Mouse (Mus musculus) liver, embryonic 11.5 days (tissue): Measurements from ENCODE around the gene Cdh24. TPM values are rescaled to one million over a fixed set of nuclear protein-coding genes. Genes with fewer than 3 reads are reported as not detected.
"Not testable (repeated sequence)": the region's sequence is repeated elsewhere in the genome, so short reads cannot be mapped to it uniquely, and the experiment has no call there.

Experiments used
- ATAC-seq: fragments of 200-750 bp; cut with Nextera tagmentation; replicated peaks from 2 replicates; pipeline ENCODE4 v1.8.0; 2017; ENCODE audit warnings: moderate number of reproducible peaks, mild to moderate bottlenecking, moderate TSS enrichment, moderate library complexity; ENCODE audit not compliant: low FRiP score
- DNase-seq: peaks from one replicate; pipeline ENCODE4 v3.0.0-alpha.2; 2017; ENCODE audit warnings: low spot score
- H3K27ac ChIP-seq: fragments of 300-500 bp; sonication (generic); 2 replicates; pipeline ENCODE4 v1.5.1; 2014; ENCODE audit warnings: mild to moderate bottlenecking, low read depth, low read length, control low read depth
- H3K27me3 ChIP-seq: fragments of 300-500 bp; sonication (generic); replicated peaks from 2 replicates; pipeline ENCODE4 v1.6.1; 2014; ENCODE audit warnings: low read length, mixed read lengths; ENCODE audit not compliant: control insufficient read depth, insufficient read depth
- H3K36me3 ChIP-seq: fragments of 300-500 bp; sonication (generic); 2 replicates; pipeline ENCODE4 v1.6.1; 2014; ENCODE audit warnings: mild to moderate bottlenecking, low read length, moderate library complexity, mixed read lengths; ENCODE audit not compliant: control insufficient read depth, insufficient read depth
- H3K4me1 ChIP-seq: fragments of 300-500 bp; sonication (generic); replicated peaks from 2 replicates; pipeline ENCODE4 v1.6.1; 2014; ENCODE audit warnings: low read length, mixed read lengths; ENCODE audit not compliant: control insufficient read depth, insufficient read depth
- H3K4me2 ChIP-seq: fragments of 300-500 bp; sonication (generic); 2 replicates; pipeline ENCODE4 v1.6.1; 2014; ENCODE audit warnings: mild to moderate bottlenecking, control low read depth, moderate library complexity
- H3K4me3 ChIP-seq: fragments of 300-500 bp; sonication (generic); 2 replicates; pipeline ENCODE4 v1.5.1; 2014; ENCODE audit warnings: low read depth, low read length, control low read depth
- H3K9ac ChIP-seq: fragments of 300-500 bp; sonication (generic); 2 replicates; pipeline ENCODE4 v1.6.1; 2014; ENCODE audit warnings: low read depth, low read length, control low read depth
- H3K9me3 ChIP-seq: fragments of 300-500 bp; sonication (generic); 2 replicates; pipeline ENCODE4 v1.6.1; 2016; ENCODE audit warnings: low read length, inconsistent platforms, mixed read lengths; ENCODE audit not compliant: control insufficient read depth
- WGBS: fragments of 180-500 bp; shearing (Covaris S2); extraction: QIAGEN DNeasy Blood & Tissue Kit; methylation state at CpG from one replicate; pipeline ENCODE4 v1.1.7; 2014; 5-methylcytosine and 5-hydroxymethylcytosine counted together
- polyA plus RNA-seq: library from polyadenylated mRNA; unstranded; fragments of >200 nt; fragmentation: Nextera tagmentation; extraction: Ambion mirVana; gene quantifications from 2 replicates; pipeline ENCODE4 v1.2.1, GENCODE M21; 2014

The Cdh24 gene
- polyA plus RNA-seq, 1 experiment from 2014 or later: 1.9 TPM

GRCm38 (mm10) chr14:54623334-54623733 lies 17.8 kb downstream of the Cdh24 start:
- Histone ChIP-seq H3K9me3 (no peaks in the 10 kb centered on the region), H3K4me3 (no peak overlapping the region), H3K27me3 (peaks cover 3% of the 10 kb centered on the region; the same call in 1 of the 2 replicates), H3K27ac (no peak overlapping the region), H3K9ac (no peak overlapping the region), H3K4me2 (no peak overlapping the region), H3K4me1 (no peaks in the 10 kb centered on the region), H3K36me3 (no peaks in the 10 kb centered on the region)
- ATAC-seq (no peak), DNase-seq (no peak)
- WGBS: 62% methylated on average over 6 of the region's 6 CpGs

- Histone ChIP-seq H3K27me3 (peaks cover 3% of the 10 kb centered on the region; the same call in 1 of the 2 replicates), H3K9me3 (no peaks in the 10 kb centered on the region), H3K27ac (no peak within 1 kb of the TSS), H3K4me1 (peaks cover 5% of the 10 kb centered on the region), H3K36me3 (peaks cover 4% of the 10 kb centered on the region; the same call in 1 of the 2 replicates), H3K9ac (no peak within 1 kb of the TSS), H3K4me3 (no peak within 1 kb of the TSS), H3K4me2 (no peak within 1 kb of the TSS)
- DNase-seq: no peak
- 85% methylated on average over 1 of the region's 1 CpGs for WGBS
- no peak for ATAC-seq
These were observed 20.0 kb downstream of the Cdh24 start, which contains the start of gene Psmb11 for GRCm38 (mm10) chr14:54621133-54621532. Gene Psmb11 (plus strand): TSS chr14:54621433.

GRCm38 (mm10) chr14:54617897-54618365 lies 23.2 kb downstream of the Cdh24 start, which contains the start of gene Psmb5:
Gene Psmb5 (minus strand): TSS chr14:54618022.
- under 1% methylated on average over 25 of the region's 25 CpGs for WGBS
- peak within 1 kb of the TSS; percentile 77 for H3K4me2 ChIP-seq
- H3K9ac ChIP-seq: peak within 1 kb of the TSS; percentile 80
- peak within 1 kb of the TSS; percentile 69 for H3K27ac ChIP-seq
- H3K36me3 ChIP-seq: peaks cover 16% of the 10 kb centered on the region
- DNase-seq (peak; percentile 88), ATAC-seq (peak; percentile 86)
- peaks cover 6% of the 10 kb centered on the region for H3K4me1 ChIP-seq
- H3K9me3 ChIP-seq: no peaks in the 10 kb centered on the region
- H3K27me3 ChIP-seq: no peaks in the 10 kb centered on the region
- peak within 1 kb of the TSS; percentile 71 for H3K4me3 ChIP-seq

- peak overlapping the region; percentile 77 for H3K4me2 ChIP-seq
- peak; percentile 71 for DNase-seq
- peak overlapping the region; percentile 69 for H3K27ac ChIP-seq
- H3K27me3 ChIP-seq: no peaks in the 10 kb centered on the region
- peaks cover 21% of the 10 kb centered on the region for H3K36me3 ChIP-seq
- H3K4me1 ChIP-seq: peaks cover 6% of the 10 kb centered on the region
- H3K4me3 ChIP-seq: peak overlapping the region; percentile 71
- 2% methylated on average over 38 of the region's 38 CpGs for WGBS
- ATAC-seq: peak; percentile 51
- H3K9me3 ChIP-seq: no peaks in the 10 kb centered on the region
- peak overlapping the region; percentile 80 for H3K9ac ChIP-seq
These were observed 23.8 kb downstream of the Cdh24 start for GRCm38 (mm10) chr14:54617152-54617896.

- Histone ChIP-seq H3K4me1 (peaks cover 6% of the 10 kb centered on the region), H3K36me3 (peaks cover 24% of the 10 kb centered on the region), H3K4me2 (peak overlapping the region; percentile 77), H3K9ac (no peak overlapping the region), H3K27ac (no peak overlapping the region), H3K9me3 (no peaks in the 10 kb centered on the region), H3K4me3 (peak overlapping the region; percentile 71; the same call in 1 of the 2 replicates), H3K27me3 (no peaks in the 10 kb centered on the region)
- 88% methylated on average over 16 of the region's 16 CpGs for WGBS
- DNase-seq: no peak
- no peak for ATAC-seq
These were observed 24.8 kb downstream of the Cdh24 start for GRCm38 (mm10) chr14:54616226-54616825.

GRCm38 (mm10) chr14:54614130-54614529 lies 27.0 kb downstream of the Cdh24 start:
- 88% methylated on average over 16 of the region's 16 CpGs for WGBS
- not testable (repeated sequence) for H3K4me2 ChIP-seq, H3K4me3 ChIP-seq, H3K4me1 ChIP-seq, H3K9me3 ChIP-seq, DNase-seq, ATAC-seq, H3K9ac ChIP-seq, H3K27me3 ChIP-seq, H3K27ac ChIP-seq
- peaks cover 24% of the 10 kb centered on the region for H3K36me3 ChIP-seq

- Histone ChIP-seq H3K9ac (no peak overlapping the region), H3K4me2 (no peak overlapping the region), H3K4me3 (no peak overlapping the region), H3K36me3 (peaks cover 18% of the 10 kb centered on the region), H3K27me3 (no peaks in the 10 kb centered on the region), H3K27ac (no peak overlapping the region), H3K9me3 (no peaks in the 10 kb centered on the region), H3K4me1 (no peaks in the 10 kb centered on the region; the same call in 1 of the 2 replicates)
- ATAC-seq (no peak), DNase-seq (no peak)
- 84% methylated on average over 6 of the region's 6 CpGs for WGBS
These were observed 30.5 kb downstream of the Cdh24 start for GRCm38 (mm10) chr14:54610648-54611047.

GRCm38 (mm10) chr14:54609962-54610361 lies 31.2 kb downstream of the Cdh24 start:
- H3K4me2 ChIP-seq: no peak overlapping the region
- DNase-seq (no peak), ATAC-seq (no peak)
- no peaks in the 10 kb centered on the region for H3K27me3 ChIP-seq
- H3K36me3 ChIP-seq: peaks cover 16% of the 10 kb centered on the region
- no peak overlapping the region for H3K27ac ChIP-seq
- no peak overlapping the region for H3K9ac ChIP-seq
- no peak overlapping the region for H3K4me3 ChIP-seq
- WGBS: 71% methylated on average over 4 of the region's 4 CpGs
- H3K9me3 ChIP-seq: no peaks in the 10 kb centered on the region
- H3K4me1 ChIP-seq: no peaks in the 10 kb centered on the region
